Mouse (Mus musculus): Measurements from ENCODE around the gene Ppard.
"Not testable (repeated sequence)": the region's sequence is repeated elsewhere in the genome, so short reads cannot be mapped to it uniquely, and the experiment has no call there.

Gene Ppard

GRCm38 (mm10) chr17:28317725-28318124, 85.2 kb downstream of the Ppard start:
- no peak for DNase-seq

- DNase-seq, result peak; percentile 55
These were observed 89.2 kb downstream of the Ppard start for GRCm38 (mm10) chr17:28321700-28322099.

- DNase-seq, result no peak
These were observed 91.3 kb downstream of the Ppard start for GRCm38 (mm10) chr17:28323786-28324185.

GRCm38 (mm10) chr17:28324416-28324815, 91.9 kb downstream of the Ppard start:
- DNase-seq, result not testable (repeated sequence)

GRCm38 (mm10) chr17:28325751-28326150, 93.3 kb downstream of the Ppard start:
- no peak for DNase-seq

- DNase-seq, result no peak
These were observed 94.5 kb downstream of the Ppard start for GRCm38 (mm10) chr17:28326951-28327350.

GRCm38 (mm10) chr17:28327673-28328325, 95.3 kb downstream of the Ppard start:
- peak; percentile 70 for DNase-seq

- peak; percentile 94 for DNase-seq
These were observed 95.9 kb downstream of the Ppard start, which contains the start of gene Rpl10a for GRCm38 (mm10) chr17:28328366-28328928. Rpl10a (plus strand) TSS chr17:28328471.

GRCm38 (mm10) chr17:28328946-28329345, 96.4 kb downstream of the Ppard start:
- DNase-seq, result no peak

- no peak for DNase-seq
These were observed 97.2 kb downstream of the Ppard start for GRCm38 (mm10) chr17:28329503-28330231.

- no peak for DNase-seq
These were observed 97.7 kb downstream of the Ppard start for GRCm38 (mm10) chr17:28330232-28330546.

- DNase-seq, result not testable (repeated sequence)
These were observed 98.1 kb downstream of the Ppard start for GRCm38 (mm10) chr17:28330590-28330989.

GRCm38 (mm10) chr17:28331241-28332112, 99.0 kb downstream of the Ppard start:
- no peak for DNase-seq

- DNase-seq, result no peak
These were observed 99.8 kb downstream of the Ppard start for GRCm38 (mm10) chr17:28332113-28332914.

GRCm38 (mm10) chr17:28332915-28333546, 100.5 kb downstream of the Ppard start:
- no peak for DNase-seq

- DNase-seq, result no peak
These were observed 102.8 kb downstream of the Ppard start for GRCm38 (mm10) chr17:28335267-28335666.

- DNase-seq, result no peak
These were observed 105.0 kb downstream of the Ppard start for GRCm38 (mm10) chr17:28337547-28337946.

- DNase-seq, result no peak
These were observed 108.1 kb downstream of the Ppard start for GRCm38 (mm10) chr17:28340578-28340977.

- peak; percentile 63 for DNase-seq
These were observed 108.6 kb downstream of the Ppard start for GRCm38 (mm10) chr17:28341091-28341490.

- DNase-seq, result no peak
These were observed 111.6 kb downstream of the Ppard start for GRCm38 (mm10) chr17:28344050-28344607.

- no peak for DNase-seq
These were observed 112.2 kb downstream of the Ppard start for GRCm38 (mm10) chr17:28344670-28345069.
